Comparison of ENCODE assay signal across 8 mouse cellular contexts in genomic region chr10:120477501-120477900, GRCm38 (mm10). TPM values are rescaled to one million over a fixed set of nuclear protein-coding genes. Genes with fewer than 3 reads are reported as not detected.
DNase-seq lines count a peak whose midpoint lies in the region; ATAC-seq lines count a peak whose summit lies in the region.

No protein-coding gene starts in this region.

- peak overlapping the region; percentile 99 for H3K4me2 ChIP-seq in heart, embryonic 12.5 days
- H3K4me2 ChIP-seq in heart, embryonic 14.5 days (ENCODE audit: low read length): peak overlapping the region; percentile 100
- H3K4me2 ChIP-seq in limb, embryonic 13.5 days (replicated peaks): peak overlapping the region; percentile 90
- H3K4me2 ChIP-seq in neural tube, embryonic 12.5 days (replicated peaks): peak overlapping the region; percentile 96

- H3K27ac ChIP-seq in heart, embryonic 12.5 days (ENCODE audit: poor library complexity, severe bottlenecking): peak overlapping the region; percentile 85
- H3K27ac ChIP-seq in heart, embryonic 14.5 days (replicated peaks in 1 of 2; ENCODE audit: control insufficient read depth in 1 of 2, insufficient read depth in 1 of 2, low read depth in 2 of 2, low read length in 2 of 2): peak overlapping the region; percentile 21 to 81; a peak in 1 of 4 replicates
- H3K27ac ChIP-seq in limb, embryonic 13.5 days: peak overlapping the region; percentile 97
- no peak overlapping the region for H3K27ac ChIP-seq in neural tube, embryonic 12.5 days

- intact Hi-C loops in heart, postnatal 14 days (cut with DNase I): no loop called here

- DNase-seq in heart, postnatal 14 days: no peak
- DNase-seq in adrenal gland, adult 8-10 months: peak; percentile 15
- no peak for DNase-seq in frontal cortex, postnatal 10 days (ENCODE audit: low spot score in 2 of 2)
- DNase-seq in gastrocnemius, adult 18-20 months (ENCODE audit: low spot score): no peak

- 0% methylated on average over 21 of the region's 21 CpGs for WGBS in heart, embryonic 12.5 days
- 1% methylated on average over 21 of the region's 21 CpGs for WGBS in heart, embryonic 14.5 days
- WGBS in limb, embryonic 13.5 days: 0% methylated on average over 21 of the region's 21 CpGs
- 0% methylated on average over 21 of the region's 21 CpGs for WGBS in neural tube, embryonic 12.5 days

- 0 out of 2 replicates have a peak, but pooled peaks cover 7% of the 10 kb centered on the region for H3K4me1 ChIP-seq in heart, embryonic 12.5 days (replicated peaks)
- peaks cover 0 to 5% of the 10 kb centered on the region in 2 experiments; a peak in 1 of 4 replicates for H3K4me1 ChIP-seq in heart, embryonic 14.5 days (ENCODE audit: control insufficient read depth in 2 of 2, insufficient read depth in 2 of 2, low read length in 2 of 2)
- H3K4me1 ChIP-seq in limb, embryonic 13.5 days: peaks cover 22% of the 10 kb centered on the region
- H3K4me1 ChIP-seq in neural tube, embryonic 12.5 days: peaks cover 25% of the 10 kb centered on the region

- no peak for ATAC-seq in heart, embryonic 12.5 days (ENCODE audit: insufficient number of reproducible peaks, low FRiP score)
- no peak for ATAC-seq in heart, embryonic 14.5 days (ENCODE audit: insufficient number of reproducible peaks, insufficient read depth, low FRiP score, low read depth)
- ATAC-seq in limb, embryonic 13.5 days (ENCODE audit: low FRiP score, low read depth): peak; percentile 30
- ATAC-seq in neural tube, embryonic 12.5 days (ENCODE audit: low FRiP score, low read depth): peak; percentile 25; the same call in 1 of the 2 replicates

- no peaks in the 10 kb centered on the region for H3K9me3 ChIP-seq in heart, embryonic 12.5 days (replicated peaks)
- no peaks in the 10 kb centered on the region for H3K9me3 ChIP-seq in heart, embryonic 14.5 days (ENCODE audit: control insufficient read depth, low read length)
- H3K9me3 ChIP-seq in limb, embryonic 13.5 days: no peaks in the 10 kb centered on the region
- no peaks in the 10 kb centered on the region for H3K9me3 ChIP-seq in neural tube, embryonic 12.5 days

- H3K36me3 ChIP-seq in heart, embryonic 12.5 days: no peaks in the 10 kb centered on the region
- H3K36me3 ChIP-seq in heart, embryonic 14.5 days (ENCODE audit: control insufficient read depth, insufficient read depth, low read length): no peaks in the 10 kb centered on the region
- no peaks in the 10 kb centered on the region for H3K36me3 ChIP-seq in limb, embryonic 13.5 days
- no peaks in the 10 kb centered on the region for H3K36me3 ChIP-seq in neural tube, embryonic 12.5 days

- H3K9ac ChIP-seq in heart, embryonic 12.5 days: peak overlapping the region; percentile 93
- H3K9ac ChIP-seq in heart, embryonic 14.5 days (ENCODE audit: low read length): peak overlapping the region; percentile 88
- peak overlapping the region; percentile 100 for H3K9ac ChIP-seq in limb, embryonic 13.5 days
- peak overlapping the region; percentile 90 for H3K9ac ChIP-seq in neural tube, embryonic 12.5 days

- H3K4me3 ChIP-seq in heart, embryonic 12.5 days: peak overlapping the region; percentile 89
- peak overlapping the region; percentile 80 to 83 for H3K4me3 ChIP-seq in heart, embryonic 14.5 days (ENCODE audit: control insufficient read depth in 1 of 2, insufficient read depth in 1 of 2, low read depth in 1 of 2, low read length in 2 of 2)
- peak overlapping the region; percentile 94 for H3K4me3 ChIP-seq in limb, embryonic 13.5 days
- H3K4me3 ChIP-seq in neural tube, embryonic 12.5 days: peak overlapping the region; percentile 79

- no peaks in the 10 kb centered on the region for H3K27me3 ChIP-seq in heart, embryonic 12.5 days (replicated peaks)
- H3K27me3 ChIP-seq in heart, embryonic 14.5 days (ENCODE audit: control insufficient read depth, insufficient read depth, low read length): no peaks in the 10 kb centered on the region
- no peaks in the 10 kb centered on the region for H3K27me3 ChIP-seq in limb, embryonic 13.5 days
- H3K27me3 ChIP-seq in neural tube, embryonic 12.5 days (replicated peaks): no peaks in the 10 kb centered on the region

RNA-seq across cellular contexts. Expression of gene Hmga2, which starts 1.2 kb away (rescaled TPM):
- polyA plus RNA-seq in heart, embryonic 12.5 days (2016; fragmentation: Nextera tagmentation; extraction: Ambion mirVana): 21.3 and 23.3 TPM in 2 replicates
- total RNA-seq in heart, postnatal 14 days (2021): under 1 TPM in 1 of 2 experiments, not detected in 1; 0.07 TPM
- 1 to 10 TPM; 3.9 to 4.7 (median 4.3) TPM for total RNA-seq in adrenal gland, adult 8-10 months (2022)
- polyA plus RNA-seq in heart, embryonic 14.5 days (2014; fragmentation: Nextera tagmentation; extraction: Ambion mirVana): 4.0 and 4.6 TPM in 2 replicates
- 88.7 and 108 TPM in 2 replicates for polyA plus RNA-seq in limb, embryonic 13.5 days (2015; fragmentation: Nextera tagmentation; extraction: Ambion mirVana)
- polyA plus RNA-seq in neural tube, embryonic 12.5 days (2016; fragmentation: Nextera tagmentation; extraction: Ambion mirVana): 24.7 and 29.9 TPM in 2 replicates
- total RNA-seq in gastrocnemius, adult 18-20 months (2021): under 1 TPM; 0.09 to 0.12 TPM

Comparison
In these comparisons a context has a peak if more than half of its experiments do, and no peak if none do; other contexts are left out.
1. ATAC-seq: peak in limb, embryonic 13.5 days (single experiment) and neural tube, embryonic 12.5 days (single experiment); none in heart, embryonic 12.5 days (single experiment) and heart, embryonic 14.5 days (single experiment).
2. Peak in every context shown above with its lines, with median percentiles within 50 percentile points of each other: H3K4me2 ChIP-seq, H3K4me3 ChIP-seq and H3K9ac ChIP-seq.